In the genomic region with DNA sequence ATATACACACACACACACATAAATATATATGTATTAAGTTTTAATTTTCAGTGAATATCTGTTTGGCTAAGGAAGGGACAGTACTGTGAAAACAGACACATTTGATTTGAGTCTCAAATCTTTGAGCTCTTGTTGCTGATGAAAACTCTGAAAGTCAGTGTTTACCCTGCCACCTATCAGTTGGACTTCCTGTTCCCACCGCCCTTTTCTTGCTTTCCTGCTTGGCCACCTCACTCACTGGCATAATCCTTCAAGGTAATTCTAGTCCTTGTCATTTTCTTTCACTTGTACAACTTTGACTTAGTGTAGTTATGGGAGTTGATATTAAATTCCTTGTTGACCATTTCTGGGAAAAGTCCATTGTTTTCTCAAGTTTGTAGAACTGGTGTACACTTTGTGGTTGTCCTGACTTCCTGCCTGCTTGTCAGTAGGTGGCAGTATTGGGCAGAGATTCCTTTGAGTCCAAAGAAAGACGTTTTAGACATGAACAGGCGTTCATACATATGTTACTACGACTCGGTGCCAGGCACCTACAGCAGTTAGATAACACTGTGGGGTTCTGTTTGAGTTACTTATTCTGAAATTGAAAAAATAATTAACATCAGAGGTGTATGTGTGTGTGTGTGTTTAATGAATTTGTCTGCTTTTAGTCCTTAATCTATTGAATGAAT, we compare ENCODE assay signal across 9 mouse cellular contexts.
A peak's percentile ranks its signal among the peaks of the same experiment; 100 is the strongest.
DNase-seq lines count a peak whose midpoint lies in the region; ATAC-seq and TF ChIP-seq lines count a peak whose summit lies in the region.
"Had no signal": no experiment of that assay in that cellular context is flagged by ENCODE, and none has a peak within 500 bp of the region (broad histone marks: within the 10 kb centered on the region; RNA-seq: fewer than 3 reads in every experiment).

No protein-coding gene starts in this region.

- H3K4me1 ChIP-seq in heart, embryonic 11.5 days (ENCODE audit: control insufficient read depth, insufficient read depth, low read length), result no peaks in the 10 kb centered on the region
- no peaks in the 10 kb centered on the region for H3K4me1 ChIP-seq in forebrain, postnatal 0 days (ENCODE audit: insufficient read depth)
- H3K4me1 ChIP-seq in kidney, embryonic 16.5 days (ENCODE audit: insufficient read depth, low read length), result 0 out of 2 replicates have a peak, but pooled peaks cover 2% of the 10 kb centered on the region
- H3K4me1 ChIP-seq: lung, embryonic 15.5 days had no signal

- peak; percentile 77 for TF ChIP-seq CTCF in forebrain, postnatal 0 days (IDR thresholded peaks at IDR 0.05; ENCODE audit: low read depth)

- ATAC-seq in heart, embryonic 11.5 days (replicated peaks; ENCODE audit: insufficient number of reproducible peaks, low FRiP score, low TSS enrichment), result no peak
- peak; percentile 70 for ATAC-seq in forebrain, postnatal 0 days
- ATAC-seq in kidney, embryonic 16.5 days (ENCODE audit: low FRiP score, low TSS enrichment), result 0 out of 2 replicates have a peak, but pooled peaks have one; percentile 23

- DNase-seq in heart, postnatal 10 days, result peak; percentile 51 to 71
- peak; percentile 49 for DNase-seq in brain, embryonic 18.5 days (ENCODE audit: low read depth, low spot score)
- DNase-seq in forebrain, postnatal 0 days, result peak; percentile 81
- peak; percentile 26 for DNase-seq in liver
- DNase-seq in naive thymus-derived CD4-positive, alpha-beta T cell, adult 2 months (ENCODE audit: low read depth), result peak; percentile 49
- DNase-seq in spleen, adult 12 weeks (ENCODE audit: low spot score), result no peak

- 35% methylated on average over 5 of the region's 5 CpGs for WGBS in heart, embryonic 11.5 days (ENCODE audit: insufficient replicate concordance)
- WGBS in forebrain, postnatal 0 days, result 32% methylated on average over 5 of the region's 5 CpGs
- 49% methylated on average over 5 of the region's 5 CpGs for WGBS in kidney, embryonic 16.5 days

- intact Hi-C loops in heart, postnatal 10 days (cut with DNase I), result no loop called here

- no peak overlapping the region for H3K27ac ChIP-seq in heart, embryonic 11.5 days (ENCODE audit: low read depth, low read length)
- H3K27ac ChIP-seq in forebrain, postnatal 0 days (ENCODE audit: low read depth, low read length), result no peak overlapping the region
- H3K27ac ChIP-seq in kidney, embryonic 16.5 days (ENCODE audit: low read length), result no peak overlapping the region
- H3K27ac ChIP-seq: lung, embryonic 15.5 days had no signal

- H3K4me3 ChIP-seq in heart, embryonic 11.5 days (ENCODE audit: low read depth, low read length), result no peak overlapping the region
- H3K4me3 ChIP-seq in forebrain, postnatal 0 days (ENCODE audit: low read depth, low read length), result no peak overlapping the region
- H3K4me3 ChIP-seq in kidney, embryonic 16.5 days (ENCODE audit: low read length), result no peak overlapping the region
- H3K4me3 ChIP-seq: lung, embryonic 15.5 days had no signal

- no peak overlapping the region for H3K9ac ChIP-seq in heart, embryonic 11.5 days (ENCODE audit: low read depth, low read length)
- no peak overlapping the region for H3K9ac ChIP-seq in forebrain, postnatal 0 days
- H3K9ac ChIP-seq in kidney, embryonic 16.5 days (replicated peaks; ENCODE audit: low read length), result no peak overlapping the region
- H3K9ac ChIP-seq: lung, embryonic 15.5 days had no signal

- H3K9me3 ChIP-seq in heart, embryonic 11.5 days (replicated peaks; ENCODE audit: control insufficient read depth, low read length), result no peaks in the 10 kb centered on the region
- no peaks in the 10 kb centered on the region for H3K9me3 ChIP-seq in forebrain, postnatal 0 days (ENCODE audit: low read length)
- no peaks in the 10 kb centered on the region for H3K9me3 ChIP-seq in kidney, embryonic 16.5 days (ENCODE audit: low read length)
- H3K9me3 ChIP-seq: lung, embryonic 15.5 days had no signal

- no peak overlapping the region for H3K4me2 ChIP-seq in heart, embryonic 11.5 days
- H3K4me2 ChIP-seq in forebrain, postnatal 0 days (ENCODE audit: low read depth), result no peak overlapping the region
- no peak overlapping the region for H3K4me2 ChIP-seq in kidney, embryonic 16.5 days (replicated peaks; ENCODE audit: low read depth, low read length)
- H3K4me2 ChIP-seq: lung, embryonic 15.5 days had no signal

- no peaks in the 10 kb centered on the region for H3K27me3 ChIP-seq in heart, embryonic 11.5 days (ENCODE audit: control insufficient read depth, insufficient read depth, low read length)
- H3K27me3 ChIP-seq in forebrain, postnatal 0 days (ENCODE audit: insufficient read depth, low read length), result no peaks in the 10 kb centered on the region
- H3K27me3 ChIP-seq in kidney, embryonic 16.5 days (ENCODE audit: insufficient read depth, low read length), result no peaks in the 10 kb centered on the region
- H3K27me3 ChIP-seq: lung, embryonic 15.5 days had no signal

- no peaks in the 10 kb centered on the region for H3K36me3 ChIP-seq in heart, embryonic 11.5 days (ENCODE audit: control insufficient read depth, insufficient read depth, low read length)
- no peaks in the 10 kb centered on the region for H3K36me3 ChIP-seq in forebrain, postnatal 0 days (ENCODE audit: insufficient read depth)
- peaks cover 2% of the 10 kb centered on the region; the same call in 1 of the 2 replicates for H3K36me3 ChIP-seq in kidney, embryonic 16.5 days (ENCODE audit: insufficient read depth, low read length)
- H3K36me3 ChIP-seq: lung, embryonic 15.5 days had no signal
